Mouse (Mus musculus) adrenal gland, adult (tissue): Measurements from ENCODE around the gene Abcc3.

Source experiments
- DNase-seq, 2 experiments: peaks; one replicate each; pipeline ENCODE4 v3.0.0; 2022 to 2023; ENCODE audit warnings: low spot score in 1 of 2; ENCODE audit not compliant: inconsistent age in 2 of 2

Gene Abcc3

DNA sequence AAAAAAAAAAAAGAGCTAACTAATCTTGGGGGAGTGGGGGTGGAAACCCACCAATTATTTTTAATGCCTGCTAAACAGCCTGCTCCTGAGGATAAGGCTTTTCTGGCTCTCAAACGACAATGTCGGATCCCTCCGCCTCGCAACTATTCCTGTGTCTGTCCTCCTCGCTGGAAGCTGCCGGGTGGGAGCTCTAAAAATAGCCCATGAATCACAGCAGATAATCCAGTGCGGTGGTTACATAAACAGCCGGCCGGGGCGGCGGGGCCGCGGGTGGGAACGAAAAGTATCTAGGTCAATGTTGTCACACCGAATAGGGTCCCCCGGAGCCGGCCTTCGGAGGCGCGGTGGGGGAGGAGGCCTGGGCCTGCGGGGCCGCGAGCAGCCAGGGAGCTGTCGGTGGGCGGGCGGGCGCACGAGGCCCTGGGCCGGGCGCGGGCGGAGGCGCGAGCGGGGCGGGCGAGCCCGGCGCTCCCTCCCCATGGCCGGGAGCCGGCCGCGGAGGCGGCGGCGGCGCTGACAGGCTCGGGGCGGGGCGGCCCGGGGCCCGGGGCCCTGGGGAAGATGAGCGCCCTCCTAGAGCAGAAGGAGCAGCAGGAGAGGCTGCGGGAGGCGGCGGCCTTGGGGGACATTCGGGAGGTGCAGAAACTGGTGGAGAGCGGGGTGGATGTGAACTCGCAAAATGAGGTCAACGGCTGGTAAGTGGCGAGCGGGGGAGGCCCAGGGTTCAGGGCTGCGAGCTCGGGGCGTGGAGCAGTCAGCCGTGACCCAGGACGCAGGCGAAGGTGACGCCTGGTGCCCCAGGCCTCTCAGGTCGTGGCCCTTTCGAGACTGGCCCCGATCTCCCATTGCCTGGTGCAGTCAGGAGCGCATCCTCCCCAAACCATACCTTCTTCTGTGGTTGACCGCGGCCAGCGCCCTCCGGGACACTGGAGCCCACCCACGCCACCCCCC lies 64.8 kb downstream of the Abcc3 start, which contains the start of gene Ankrd40:
Ankrd40 (plus strand) TSS at position 309 of the 951 bp plus-strand sequence.
- DNase-seq, result peak; percentile 97 to 99

DNA sequence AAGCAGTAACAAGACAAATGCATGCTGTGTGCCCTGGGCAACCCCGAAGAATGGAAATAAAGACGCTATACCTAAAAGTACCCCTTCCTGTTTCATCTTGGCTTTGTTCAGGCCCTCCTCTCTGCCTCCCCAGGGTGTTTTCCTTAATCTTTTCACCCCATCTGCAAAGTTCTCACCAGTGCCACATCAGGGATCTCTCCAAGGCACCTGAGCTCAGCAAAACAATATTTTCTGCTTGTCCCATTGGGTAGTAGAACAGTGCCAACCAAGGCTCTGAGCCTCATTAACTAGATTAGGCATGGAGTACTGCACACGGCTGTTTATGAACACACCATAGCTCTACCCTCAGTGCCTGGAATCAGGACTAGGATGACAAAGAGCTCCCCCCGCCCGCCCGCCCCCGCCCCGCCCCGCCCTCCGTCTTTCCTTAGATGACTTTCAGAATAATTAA lies 65.8 kb downstream of the Abcc3 start:
- DNase-seq, result peak in 1 of 2 experiments; percentile 75

DNA sequence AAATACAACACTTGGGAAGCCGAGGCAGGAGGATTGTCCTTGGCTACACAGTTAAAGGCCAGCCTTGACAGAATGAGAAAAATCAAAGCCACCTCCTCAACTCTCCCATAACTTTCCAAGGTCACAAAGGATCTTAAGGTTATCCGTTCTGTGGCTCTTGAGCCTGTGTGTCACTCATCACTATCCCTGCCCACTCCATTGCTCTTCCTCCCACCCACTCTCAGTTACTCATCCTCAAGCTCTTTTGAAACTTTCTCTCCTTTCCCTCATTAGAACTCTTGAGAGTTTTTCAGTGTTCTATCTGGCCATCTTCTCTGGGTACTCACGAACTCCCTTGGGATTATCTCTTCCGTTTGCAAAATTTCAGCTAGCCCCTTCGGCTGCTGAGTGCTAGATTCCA lies 68.2 kb downstream of the Abcc3 start:
- peak in 1 of 2 experiments; percentile 56 for DNase-seq

DNA sequence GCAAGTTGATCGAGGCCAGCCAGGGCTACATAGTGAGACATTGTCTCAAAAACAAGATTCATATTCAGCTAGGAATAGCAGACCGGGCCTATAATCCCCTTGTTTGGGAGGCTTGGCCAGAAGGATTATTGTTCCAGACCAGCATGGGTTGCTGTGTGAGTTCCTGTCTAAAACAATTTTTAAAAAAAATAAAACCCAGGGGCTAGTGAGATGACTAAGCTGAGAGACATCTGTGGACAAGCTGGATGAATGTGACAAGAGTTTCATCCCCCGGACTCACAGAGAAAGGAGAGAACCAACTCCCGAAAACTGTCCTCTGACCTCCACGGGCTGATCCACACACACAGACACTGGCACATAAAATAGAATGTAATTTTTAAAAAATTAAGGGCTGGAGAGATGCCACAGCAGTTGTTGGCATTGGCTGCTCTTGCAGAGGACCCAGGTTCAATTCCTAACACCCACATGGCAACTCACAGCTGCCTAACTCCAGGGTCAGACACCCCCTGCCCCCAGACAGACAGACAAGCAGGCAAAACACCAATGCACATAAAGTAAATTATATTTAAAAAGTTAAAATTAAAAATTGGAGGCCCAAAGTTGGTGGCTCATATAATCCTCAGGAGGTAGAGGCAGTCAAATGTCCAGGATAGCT lies 69.4 kb downstream of the Abcc3 start:
- DNase-seq, result no peak

DNA sequence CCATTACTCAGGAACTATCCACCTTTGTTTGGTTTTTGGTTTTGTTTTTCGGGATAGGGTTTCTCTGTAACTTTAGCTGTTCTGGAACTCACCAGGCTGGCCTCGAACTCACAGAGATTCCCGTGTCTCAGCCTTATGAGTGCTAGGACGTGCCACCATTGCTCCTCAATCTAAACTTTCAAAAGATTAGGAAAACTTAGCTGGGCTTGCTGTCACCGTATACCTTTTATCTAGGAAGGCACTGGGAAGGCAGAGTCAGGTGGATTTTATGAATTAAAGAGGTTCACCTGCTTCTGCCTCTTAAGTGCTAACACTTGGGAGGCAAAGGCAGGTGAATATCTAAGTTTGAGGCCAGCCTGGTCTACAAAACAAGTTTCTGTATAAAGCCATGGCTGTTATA lies 70.2 kb downstream of the Abcc3 start:
- no peak for DNase-seq

DNA sequence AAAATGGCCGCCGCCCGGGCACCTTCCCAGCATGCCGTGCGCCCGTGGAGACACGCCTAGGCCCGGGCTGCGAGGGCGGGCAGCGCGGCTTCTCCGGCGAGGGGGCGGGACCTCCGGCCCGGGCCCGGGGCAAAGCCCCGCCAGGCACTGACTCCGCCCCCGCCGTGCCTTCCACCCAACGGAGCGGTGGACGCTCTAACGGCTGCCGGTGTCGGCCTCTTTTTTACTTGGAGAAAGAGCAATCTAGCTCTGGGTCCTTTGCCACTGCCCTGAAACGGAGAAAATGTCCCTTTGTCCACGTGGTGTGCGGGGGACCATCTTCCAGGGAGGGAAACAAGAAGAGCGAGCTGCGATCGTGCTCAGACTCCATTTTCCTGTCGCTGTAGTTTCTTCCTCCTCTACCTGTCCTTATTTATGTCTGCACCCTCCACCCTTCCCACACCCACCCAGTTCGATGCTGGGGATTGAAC lies 70.8 kb downstream of the Abcc3 start, which contains the start of gene Luc7l3:
Luc7l3 (minus strand) TSS at position 58 of the 470 bp plus-strand sequence.
- DNase-seq, result peak; percentile 95 to 98

DNA sequence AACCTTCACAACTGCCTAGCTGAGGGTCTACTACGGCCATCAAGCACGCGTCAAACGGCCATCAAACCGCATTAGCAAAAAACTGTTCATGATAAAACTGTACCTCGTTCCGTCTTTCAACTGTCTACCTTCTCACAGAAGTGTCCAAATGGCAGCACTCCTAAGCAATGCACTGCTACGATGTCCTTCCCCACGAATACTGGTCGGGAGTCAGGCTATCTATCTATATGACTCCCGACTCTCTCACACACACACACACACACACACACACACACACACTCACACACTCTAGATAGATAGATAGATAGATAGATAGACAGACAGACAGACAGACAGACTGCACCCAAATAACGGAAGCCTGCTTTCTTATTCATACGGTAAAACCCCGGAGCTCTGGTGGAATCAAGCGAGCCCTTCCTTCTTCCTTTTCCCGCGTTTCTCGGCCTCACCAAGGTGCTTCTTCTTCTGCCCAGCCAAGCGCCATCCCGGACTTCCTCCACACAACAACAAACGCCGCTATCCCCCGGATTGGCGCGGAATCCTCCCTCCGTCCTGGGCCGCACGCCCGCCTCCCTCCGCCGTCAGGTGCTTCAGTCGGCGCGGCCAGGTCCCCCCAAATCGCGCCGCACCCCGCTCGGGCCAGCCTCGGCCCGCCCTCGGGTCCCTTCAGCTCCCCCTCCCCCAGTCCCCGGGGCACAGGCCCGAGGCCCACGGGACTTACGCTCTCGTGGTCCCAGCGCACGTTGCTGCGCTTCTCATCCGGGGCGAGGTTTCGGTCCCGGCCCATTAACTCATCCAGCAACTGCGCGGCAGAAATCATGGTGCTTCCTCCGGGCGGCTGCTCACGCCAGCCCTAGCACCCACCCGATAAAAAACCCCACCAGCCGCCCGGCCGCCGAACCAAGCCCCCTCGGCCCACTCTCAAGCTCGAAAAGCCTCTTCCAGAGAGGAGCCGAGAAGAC lies 71.5 kb downstream of the Abcc3 start:
- DNase-seq, result peak in 1 of 2 experiments; percentile 67

DNA sequence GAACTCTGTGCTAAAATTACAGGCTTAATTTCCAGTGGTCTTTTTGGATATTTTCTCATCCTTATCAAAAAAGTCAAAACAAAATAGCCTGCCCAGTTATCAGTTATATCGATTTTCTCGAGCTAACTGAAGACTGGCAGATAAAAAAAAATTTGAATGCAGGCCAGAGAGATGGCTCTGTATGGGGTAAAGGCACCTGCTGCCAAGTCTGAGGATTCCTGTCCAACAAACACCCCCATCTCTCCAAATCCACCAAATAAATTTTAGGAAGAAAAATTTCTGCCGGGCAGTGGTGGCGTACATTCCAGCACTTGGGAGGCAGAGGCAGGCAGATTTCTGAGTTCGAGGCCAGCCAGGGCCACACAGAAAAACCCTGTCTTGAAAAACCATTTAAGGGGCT lies 74.7 kb downstream of the Abcc3 start:
- no peak for DNase-seq

DNA sequence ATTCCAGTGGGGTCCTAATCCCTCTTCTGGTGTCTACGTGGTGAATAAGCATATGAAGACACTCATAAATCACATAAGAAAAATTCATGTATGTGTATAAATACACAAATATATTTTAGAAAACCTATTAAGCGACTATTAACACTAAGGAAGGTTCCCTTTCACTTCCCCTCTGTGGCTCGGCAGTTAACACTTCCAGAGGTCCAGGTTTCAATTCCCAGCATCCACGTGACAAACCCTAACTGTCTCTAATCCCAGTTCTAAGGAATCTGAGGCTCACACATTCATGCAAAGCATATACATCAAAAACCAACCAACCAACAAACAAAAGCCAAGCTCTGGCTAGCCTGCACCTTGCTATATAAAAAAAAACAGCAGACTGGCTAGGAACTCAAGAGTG lies 75.3 kb downstream of the Abcc3 start:
- no peak for DNase-seq

DNA sequence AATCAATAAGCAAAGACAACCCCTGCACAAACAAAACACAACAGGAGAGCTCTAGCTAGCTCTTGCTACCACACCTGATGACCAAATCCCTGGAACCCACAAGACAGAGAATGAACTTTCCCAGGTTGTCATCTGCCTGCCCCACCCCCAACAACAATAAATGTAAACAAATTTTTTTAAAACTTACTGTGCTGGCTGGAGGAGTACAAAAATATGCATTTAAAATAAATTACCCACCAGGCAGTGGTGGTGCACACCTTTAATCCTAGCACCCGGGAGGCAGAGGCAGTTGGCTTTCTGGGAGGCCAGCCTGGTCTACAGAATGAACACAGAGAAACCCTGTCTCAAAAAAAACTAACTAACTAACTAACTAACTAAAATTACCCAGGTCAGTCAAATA lies 75.8 kb downstream of the Abcc3 start:
- no peak for DNase-seq

DNA sequence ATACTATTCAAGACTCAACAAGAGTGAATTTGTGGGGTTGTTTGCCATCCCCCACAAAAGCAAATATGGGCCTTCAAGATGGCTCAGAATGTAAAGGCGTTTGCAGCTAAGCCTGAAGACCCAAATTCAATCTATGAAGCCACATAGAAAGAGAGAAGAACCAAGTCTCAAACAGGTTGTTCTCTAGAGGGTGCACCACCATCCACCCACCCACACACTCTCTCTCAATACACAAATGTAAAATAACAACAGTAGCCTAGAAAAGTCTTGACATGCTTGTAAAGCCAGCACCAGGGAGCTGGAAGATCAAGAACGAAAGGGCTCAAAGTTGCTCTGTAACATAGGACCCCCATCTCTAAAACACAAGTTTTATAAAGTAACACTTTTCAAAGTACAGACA lies 76.3 kb downstream of the Abcc3 start:
- DNase-seq, result no peak

DNA sequence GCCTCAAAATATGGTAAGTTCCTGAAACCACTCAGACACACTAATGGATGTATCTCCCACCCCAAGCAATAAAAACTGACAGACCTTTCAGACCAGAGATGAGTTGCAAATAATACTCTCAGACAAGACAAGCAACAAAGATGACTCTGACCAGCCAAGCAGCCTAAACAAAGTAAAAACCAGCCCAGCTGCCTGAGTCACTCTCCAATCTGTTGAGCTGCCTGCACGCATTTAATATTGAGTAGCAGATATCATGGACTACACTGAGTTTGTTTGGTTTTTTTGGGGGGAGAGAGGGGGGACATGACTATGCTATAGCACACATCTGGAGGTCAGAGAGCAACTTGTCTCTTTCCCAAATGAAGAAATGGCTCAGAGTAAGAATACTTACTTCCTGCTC lies 77.5 kb downstream of the Abcc3 start:
- DNase-seq, result no peak

DNA sequence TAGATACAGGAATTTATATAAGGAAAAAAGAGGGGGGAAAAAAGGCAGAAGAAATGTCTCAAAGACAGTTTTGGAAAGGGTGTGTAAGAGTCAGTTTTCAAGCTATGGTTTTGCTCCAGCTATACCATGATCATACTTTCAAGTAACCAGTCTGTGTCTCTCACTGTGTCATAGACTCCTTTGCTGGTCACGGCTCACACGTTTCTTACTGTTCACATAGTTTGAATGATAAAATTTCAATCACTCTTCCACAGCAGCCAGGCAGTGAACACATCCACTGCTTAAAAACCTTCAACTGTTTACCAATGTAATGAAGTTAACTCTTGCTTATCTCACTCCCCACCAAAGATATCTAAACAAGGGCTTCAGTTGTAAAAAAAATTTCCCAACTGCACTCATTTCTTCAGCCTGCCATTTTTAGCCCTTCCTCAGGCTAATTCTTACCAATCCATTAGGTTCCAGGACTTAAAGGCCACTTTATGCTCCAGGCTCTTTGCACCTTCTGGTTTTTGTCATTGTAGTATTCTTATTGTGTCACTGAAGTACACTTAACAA lies 78.6 kb downstream of the Abcc3 start:
- no peak for DNase-seq

DNA sequence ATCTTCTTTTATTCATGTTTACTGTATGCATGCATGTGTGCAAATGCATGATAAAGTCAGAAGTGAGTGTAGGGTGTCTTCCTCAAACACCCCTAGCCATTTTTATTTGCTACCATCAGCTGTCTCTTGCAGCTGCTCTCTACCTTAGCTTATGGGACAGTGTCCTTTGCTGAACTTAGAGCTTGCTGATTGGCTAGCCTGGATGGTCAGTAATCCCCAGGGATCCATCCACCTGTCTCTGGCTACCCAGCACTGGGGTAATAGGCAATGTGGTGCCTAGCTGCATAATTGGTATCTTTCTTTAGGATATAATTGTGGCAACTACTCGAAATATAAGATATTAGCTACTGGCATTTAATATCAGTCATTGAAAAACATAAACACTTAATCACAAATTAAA lies 80.1 kb downstream of the Abcc3 start:
- no peak for DNase-seq

DNA sequence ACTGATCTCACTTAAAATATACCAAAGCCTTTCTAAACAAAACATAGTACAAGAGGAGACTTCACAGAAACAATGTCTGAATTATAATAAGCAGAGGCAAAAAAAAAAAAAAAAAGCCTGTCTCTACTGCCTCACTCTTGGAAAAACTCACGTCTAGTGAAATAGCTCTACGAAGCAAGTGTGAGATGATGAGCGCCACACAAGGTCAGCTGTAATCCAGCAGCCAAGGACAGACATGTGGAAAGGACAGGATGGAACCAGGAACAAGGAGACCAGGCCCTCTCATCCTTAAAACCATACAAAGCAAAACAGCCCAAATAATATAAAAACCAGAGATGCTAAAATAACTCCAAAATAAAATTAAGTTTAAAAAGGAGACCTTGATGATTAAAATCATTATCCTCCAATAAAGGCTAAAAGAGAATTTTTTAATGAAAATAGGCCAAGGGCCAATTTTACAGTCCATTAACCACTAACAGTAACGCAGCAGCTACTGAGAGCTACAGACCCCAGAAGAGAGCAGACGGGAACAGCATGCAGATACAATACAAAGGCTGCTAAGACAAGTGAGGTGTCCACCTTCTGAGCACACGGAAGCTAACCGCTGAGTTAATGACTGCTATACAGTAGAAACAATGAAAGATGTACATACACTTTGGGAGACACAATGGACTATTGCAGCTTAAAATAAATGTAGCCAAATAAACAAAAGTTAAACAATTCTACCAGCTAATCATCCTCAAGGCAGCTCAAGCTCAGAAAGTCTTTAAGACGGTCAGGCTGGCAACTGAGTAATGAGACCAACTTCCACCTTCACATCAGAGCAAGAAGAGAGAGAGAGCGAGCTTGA lies 97.6 kb downstream of the Abcc3 start:
- DNase-seq, result peak in 1 of 2 experiments; percentile 74
